Mouse (Mus musculus) liver (tissue): Measurements from ENCODE around the gene Mapkapk5.

Source experiments
- DNase-seq: peaks from one replicate; pipeline ENCODE4 v3.0.0-alpha.2; 2020; ENCODE audit warnings: mixed read lengths

Gene Mapkapk5

GRCm38 (mm10) chr5:121484801-121485200, 60.9 kb downstream of the Mapkapk5 start:
- DNase-seq: no peak

GRCm38 (mm10) chr5:121477680-121478079, 68.0 kb downstream of the Mapkapk5 start:
- peak; percentile 25 for DNase-seq

GRCm38 (mm10) chr5:121476040-121476439, 69.7 kb downstream of the Mapkapk5 start:
- no peak for DNase-seq
